Mouse (Mus musculus) T-cell, adult 2 months (primary cell): ENCODE results near the gene Olfr1216.
"Not testable (repeated sequence)": the region's sequence is repeated elsewhere in the genome, so short reads cannot be mapped to it uniquely, and the experiment has no call there.

Experiments used
- DNase-seq: peaks from one replicate; pipeline ENCODE4 v3.0.0; 2022; ENCODE audit warnings: low spot score

The Olfr1216 gene

GRCm38 (mm10) chr2:89018240-89018639 lies at the start of gene Olfr1216:
Gene Olfr1216 (minus strand): TSS chr2:89018340.
- DNase-seq = no peak

GRCm38 (mm10) chr2:89061087-89061486 lies 42.9 kb upstream of the Olfr1216 start, which contains the start of gene Olfr1218:
Gene Olfr1218 (minus strand): TSS chr2:89061187.
- no peak for DNase-seq

- DNase-seq = no peak
Measured at GRCm38 (mm10) chr2:89031965-89032364, 13.8 kb upstream of the Olfr1216 start, which contains the start of gene Olfr1217. Gene Olfr1217 (minus strand): TSS chr2:89032065.

GRCm38 (mm10) chr2:89021436-89021835 lies 3.3 kb upstream of the Olfr1216 start:
- not testable (repeated sequence) for DNase-seq

GRCm38 (mm10) chr2:89006873-89007272 lies 11.3 kb downstream of the Olfr1216 start, which contains the start of gene Olfr1215:
Gene Olfr1215 (minus strand): TSS chr2:89006973.
- DNase-seq = no peak

- DNase-seq = no peak
Measured at GRCm38 (mm10) chr2:88992553-88992952, 25.6 kb downstream of the Olfr1216 start, which contains the start of gene Olfr1214. Gene Olfr1214 (minus strand): TSS chr2:88992653.

DNA sequence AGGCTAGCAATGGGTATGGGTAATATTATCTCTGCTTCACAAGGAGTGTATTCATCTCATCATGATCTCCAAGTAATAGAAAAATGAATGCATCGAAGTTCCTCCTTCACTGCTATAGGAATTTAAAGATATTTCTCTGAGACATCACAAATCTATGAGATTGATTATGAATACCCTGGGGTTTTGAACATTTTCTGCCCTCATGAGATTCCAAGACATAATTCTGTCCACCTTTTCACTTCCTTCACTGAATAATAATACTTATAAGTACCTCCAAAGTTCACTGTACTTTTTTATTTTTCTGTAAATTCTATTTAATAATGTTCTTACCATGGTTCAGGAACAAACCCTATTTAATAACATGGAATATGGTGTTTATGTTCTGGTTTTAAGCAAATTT lies 38.0 kb downstream of the Olfr1216 start, which contains the start of gene Gm13762:
TSS of gene Gm13762 (minus strand) at position 101 of the 400 bp plus-strand sequence.
- DNase-seq = no peak
